Mouse (Mus musculus) mesoderm, embryonic 11.5 days (tissue): ENCODE measurements around the gene Adgb.

Source experiments
- DNase-seq: peaks from one replicate; pipeline ENCODE4 v3.0.0-alpha.2; 2012; ENCODE audit warnings: low read depth, low spot score

Gene Adgb

DNA sequence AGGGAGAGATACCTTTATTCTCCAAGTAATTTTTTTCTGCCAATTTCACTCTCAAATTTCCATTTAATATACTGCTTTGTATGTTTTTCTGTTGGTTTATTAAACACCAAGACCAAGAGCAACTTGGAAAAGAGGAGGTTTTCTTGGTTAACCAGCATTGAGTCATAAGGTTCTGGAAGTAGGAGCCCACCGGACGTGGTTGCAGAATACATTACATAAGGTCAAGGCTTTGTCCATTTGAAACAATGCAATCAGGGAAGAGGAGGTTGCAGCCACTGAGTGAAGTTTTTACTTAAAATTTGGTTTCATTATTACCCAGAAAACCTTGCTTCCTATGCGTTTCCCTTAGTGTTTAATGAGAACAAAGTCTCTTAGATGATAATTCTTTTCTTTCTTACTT, 119.9 kb downstream of the Adgb start:
- no peak for DNase-seq

DNA sequence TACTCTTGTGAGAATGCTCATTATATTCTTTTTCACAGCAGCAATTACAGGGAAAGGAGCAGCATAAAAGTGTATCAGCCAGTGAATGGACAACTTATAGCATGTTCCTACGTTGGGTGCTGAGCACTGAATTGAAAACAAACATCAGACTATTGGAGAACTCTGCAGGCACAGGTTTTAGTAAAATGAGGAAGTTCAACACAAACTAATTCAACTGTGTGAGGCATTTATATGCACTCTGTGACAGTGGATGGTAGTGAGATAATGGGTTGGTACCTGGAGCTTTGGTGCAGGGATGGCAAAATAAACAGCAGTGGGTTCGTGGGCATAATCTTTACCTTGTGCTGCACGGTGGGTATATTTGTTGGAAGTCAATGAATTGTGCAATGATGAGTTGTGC, 121.6 kb downstream of the Adgb start:
- DNase-seq = no peak

DNA sequence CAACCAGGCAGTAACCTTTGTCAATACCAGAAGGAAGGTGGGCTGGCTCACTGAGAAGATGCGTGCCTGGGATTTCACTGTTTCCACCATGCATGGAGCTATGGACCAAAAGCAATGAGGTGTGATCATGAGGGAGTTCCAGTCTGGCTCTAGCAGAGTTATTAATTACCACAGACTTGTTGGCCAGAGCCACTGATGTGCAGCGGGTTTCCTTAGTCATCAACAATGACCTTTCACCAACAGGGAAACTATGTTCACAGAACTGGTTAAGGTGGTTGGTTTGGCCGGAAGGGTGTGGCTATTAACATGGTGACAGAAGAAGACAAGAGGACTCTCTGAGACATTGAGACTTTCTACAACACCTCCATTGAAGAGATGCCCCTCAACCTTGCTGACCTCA, 128.2 kb downstream of the Adgb start:
- no peak for DNase-seq

DNA sequence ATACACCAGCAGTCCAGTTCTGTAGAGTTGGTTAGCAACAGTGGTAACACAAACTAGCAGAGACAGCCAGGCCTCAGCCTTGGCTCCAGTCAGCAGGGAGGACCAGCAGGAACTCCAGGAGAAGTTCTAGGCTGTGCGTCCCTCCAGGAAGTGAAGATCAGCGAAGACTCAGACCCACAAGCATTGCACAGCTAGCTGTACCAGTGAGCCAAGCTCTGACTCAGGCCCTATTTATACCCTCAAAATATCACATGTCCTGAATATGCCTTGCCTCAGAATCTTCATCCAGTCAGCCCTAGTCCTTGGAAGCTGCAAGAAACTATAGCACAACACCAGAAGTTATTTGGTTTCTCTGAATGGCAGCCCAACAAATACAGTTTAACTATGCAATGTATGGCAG, 146.6 kb downstream of the Adgb start:
- DNase-seq = no peak

DNA sequence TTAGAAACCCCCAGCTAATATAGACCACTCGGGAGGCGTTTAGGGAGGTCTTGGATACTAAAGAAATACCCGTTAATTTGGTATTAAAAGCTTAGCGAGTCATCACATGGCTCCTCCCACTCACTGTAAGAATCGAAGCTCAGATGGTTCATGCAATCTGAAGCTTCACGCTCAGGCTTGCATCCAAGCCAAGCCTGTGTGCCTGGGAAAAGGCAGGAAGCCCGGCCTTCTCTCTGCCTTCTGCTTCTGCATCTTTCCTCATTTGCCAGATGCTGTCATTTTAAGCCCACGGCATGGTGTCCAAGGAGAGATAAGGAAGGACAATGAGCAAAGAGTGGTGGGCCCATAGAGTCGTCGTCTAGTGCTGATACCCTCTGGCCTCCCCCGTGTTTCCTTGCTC, 149.2 kb downstream of the Adgb start:
- no peak for DNase-seq

DNA sequence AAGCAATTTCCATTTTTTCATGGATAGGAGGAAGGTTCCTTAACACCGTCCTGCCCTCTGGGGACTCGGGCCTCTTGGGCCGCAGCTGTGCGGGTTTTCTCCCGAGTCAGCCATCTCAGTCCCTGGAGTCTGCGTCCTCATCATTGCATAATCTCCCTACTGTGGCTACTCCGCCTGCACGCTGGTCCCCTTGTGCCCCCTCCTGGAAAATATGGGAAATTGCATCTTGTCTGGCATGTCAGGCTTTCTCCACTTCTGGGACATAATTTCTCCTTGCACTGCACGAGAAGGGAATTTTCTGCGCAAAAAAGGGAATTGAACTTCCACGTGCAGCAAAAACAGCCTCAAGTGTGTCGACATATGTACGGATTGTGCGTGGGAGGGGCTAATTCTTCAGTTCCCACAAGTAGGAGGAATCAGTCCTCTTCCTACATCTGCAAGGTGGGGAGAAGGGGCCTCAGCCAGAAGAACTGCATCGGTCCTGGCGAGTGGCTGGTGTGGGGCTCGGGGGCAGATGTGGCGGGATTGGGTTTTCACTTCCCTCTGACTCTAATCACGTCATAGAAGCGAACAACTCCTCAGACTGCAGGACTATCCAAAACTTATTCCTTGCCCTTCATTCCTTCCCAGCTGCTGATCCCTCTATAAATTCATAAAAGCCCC, 150.9 kb downstream of the Adgb start:
- peak; percentile 85 for DNase-seq

DNA sequence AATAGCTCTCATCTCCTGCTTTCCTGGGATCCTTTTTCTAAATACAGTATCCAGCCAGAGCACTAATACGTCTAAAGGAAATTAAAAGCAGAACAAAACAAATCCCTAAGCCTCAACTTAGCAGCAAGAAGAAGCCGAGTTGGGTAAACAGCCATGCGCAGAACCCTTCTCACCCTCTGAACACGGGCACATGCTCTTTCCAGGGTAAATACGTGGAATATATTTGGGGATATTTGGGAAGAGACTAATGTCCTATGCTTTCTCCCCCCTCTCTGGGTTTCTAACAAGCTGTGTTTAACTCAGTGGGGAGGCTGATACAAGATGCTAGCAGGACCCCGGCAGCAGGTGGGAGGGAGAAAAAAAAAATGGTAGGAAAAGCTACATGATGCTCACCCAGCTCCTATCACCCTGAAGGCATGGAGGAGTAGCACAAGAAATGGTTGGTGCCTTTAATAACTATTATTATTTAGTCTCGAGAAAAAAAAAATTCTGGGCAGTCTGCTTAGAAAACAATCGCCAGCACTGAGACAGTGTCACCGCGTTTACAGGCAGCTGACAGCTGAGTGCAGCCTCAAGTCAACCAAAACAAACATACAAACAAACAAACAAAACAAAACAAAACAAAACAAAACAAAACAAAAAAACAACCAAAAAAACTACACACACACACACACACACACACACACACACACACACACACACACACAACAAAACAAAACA, 151.6 kb downstream of the Adgb start:
- DNase-seq = no peak

DNA sequence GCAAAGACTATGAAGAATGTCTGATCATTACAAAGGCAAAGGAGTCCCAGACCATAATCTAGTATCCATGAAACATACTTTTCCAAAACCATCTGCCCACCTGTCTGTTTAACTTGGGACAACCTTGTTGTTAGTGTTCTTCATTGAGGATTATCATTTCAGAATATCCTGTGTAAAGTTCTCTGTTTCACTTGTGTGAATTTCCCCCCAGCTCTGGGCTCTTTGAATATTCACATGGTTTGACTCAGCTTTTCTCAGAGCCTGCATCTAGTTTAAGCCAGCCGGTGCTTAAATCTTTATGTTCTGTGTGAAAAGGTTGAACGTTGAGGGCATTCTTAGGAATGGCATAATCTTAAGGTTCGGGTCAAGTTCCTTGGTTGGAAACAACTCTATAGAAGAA, 154.0 kb downstream of the Adgb start:
- no peak for DNase-seq

DNA sequence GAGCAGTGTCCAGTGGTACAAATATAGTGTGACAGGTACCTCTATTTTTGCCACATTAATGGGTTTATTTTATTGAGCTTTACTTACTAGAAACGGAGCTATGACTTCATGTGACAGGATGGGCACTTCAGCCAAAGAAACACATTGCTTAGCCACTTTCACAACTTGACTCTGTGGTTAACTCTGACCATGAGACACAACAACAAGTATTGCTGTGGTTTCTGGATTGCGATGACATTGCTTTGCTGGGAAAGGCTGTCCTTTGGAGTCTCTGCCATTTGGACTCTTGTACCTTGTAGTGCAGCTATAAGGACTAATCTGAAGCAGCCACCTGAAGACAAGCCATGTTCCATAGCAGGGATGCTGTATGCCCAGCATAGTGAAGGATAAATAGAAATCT, 156.5 kb downstream of the Adgb start:
- no peak for DNase-seq

DNA sequence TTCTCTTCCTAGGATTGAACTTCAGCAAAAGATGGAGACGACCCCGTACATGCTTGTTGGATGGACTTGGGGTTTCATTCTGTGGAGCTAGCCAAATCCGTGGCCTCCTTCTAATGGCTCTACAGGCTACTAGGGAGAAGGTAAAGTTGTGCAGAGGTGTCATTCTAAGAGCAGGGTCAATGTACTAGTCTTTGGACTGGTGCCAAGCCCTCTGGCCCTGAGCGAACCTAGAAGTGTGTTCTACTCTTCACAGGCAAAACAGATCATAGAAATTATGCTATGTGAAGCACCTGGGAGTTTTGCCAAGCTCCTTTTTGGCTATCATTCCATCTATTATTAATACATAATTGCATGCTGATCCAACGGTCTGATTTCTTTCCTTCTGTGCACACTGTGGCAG, 157.6 kb downstream of the Adgb start:
- DNase-seq = no peak

DNA sequence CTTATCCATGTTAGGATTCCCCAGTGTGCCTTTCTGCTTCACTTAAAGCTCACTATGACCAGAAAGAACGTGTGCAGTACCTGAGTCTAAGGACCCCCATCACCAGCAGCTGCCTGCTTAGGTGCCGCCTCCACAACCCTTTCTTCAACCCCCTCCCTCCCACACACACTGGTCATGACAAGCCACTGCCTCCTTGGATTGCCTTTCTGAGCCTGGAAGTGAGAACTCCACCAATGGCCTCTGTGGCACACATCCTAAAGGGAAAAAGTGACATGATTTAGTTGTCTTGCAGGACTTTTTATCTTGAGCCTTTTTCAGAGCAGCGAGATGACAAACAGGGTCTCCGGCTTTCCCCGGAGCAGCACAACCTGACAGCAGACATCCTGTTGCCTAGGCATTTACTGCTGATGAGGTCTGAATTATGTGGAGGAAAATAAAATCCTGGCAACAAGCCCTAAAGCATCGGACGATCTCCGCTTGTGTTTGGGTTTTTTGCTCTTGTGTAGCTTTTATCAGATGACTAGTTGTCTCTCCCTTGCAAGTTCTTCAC, 162.2 kb downstream of the Adgb start:
- DNase-seq = no peak

DNA sequence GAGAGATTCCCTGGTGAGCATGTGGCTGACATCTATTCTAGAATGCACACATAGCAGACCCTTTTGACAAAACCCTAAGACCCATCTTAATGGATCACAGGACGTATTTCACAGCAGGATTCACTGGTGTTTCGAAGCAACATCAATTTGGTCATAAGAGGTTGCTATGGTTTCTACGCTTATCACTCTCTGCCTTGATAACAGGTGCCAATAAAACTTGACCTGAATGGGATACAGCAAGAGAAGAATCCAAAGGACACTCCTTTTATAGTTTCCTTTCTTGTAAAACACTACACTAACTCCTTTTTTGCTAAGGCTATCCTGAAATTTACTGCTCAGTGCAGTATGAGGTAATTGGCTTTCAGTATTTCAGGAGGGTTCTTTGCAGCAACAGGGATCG, 163.1 kb downstream of the Adgb start:
- no peak for DNase-seq

DNA sequence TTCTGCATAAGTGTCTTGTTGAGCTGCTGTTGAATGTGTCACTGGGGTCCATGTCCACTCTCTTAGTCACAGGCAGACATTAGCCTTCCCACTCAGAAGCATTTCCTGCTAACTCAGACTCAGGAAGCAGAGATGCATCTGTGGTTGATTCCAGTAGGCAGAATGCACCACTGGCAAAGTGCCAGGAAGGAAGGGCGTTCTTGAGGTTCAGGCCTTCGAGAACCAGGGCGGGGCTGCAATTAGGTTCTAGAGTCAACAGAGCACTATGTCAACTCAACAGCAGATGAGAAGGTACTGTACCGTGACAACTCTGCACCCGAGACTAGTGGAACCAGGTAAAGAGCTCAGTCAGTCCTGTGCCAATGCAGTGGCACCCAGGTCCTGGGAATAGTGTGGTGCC, 164.7 kb downstream of the Adgb start:
- no peak for DNase-seq

DNA sequence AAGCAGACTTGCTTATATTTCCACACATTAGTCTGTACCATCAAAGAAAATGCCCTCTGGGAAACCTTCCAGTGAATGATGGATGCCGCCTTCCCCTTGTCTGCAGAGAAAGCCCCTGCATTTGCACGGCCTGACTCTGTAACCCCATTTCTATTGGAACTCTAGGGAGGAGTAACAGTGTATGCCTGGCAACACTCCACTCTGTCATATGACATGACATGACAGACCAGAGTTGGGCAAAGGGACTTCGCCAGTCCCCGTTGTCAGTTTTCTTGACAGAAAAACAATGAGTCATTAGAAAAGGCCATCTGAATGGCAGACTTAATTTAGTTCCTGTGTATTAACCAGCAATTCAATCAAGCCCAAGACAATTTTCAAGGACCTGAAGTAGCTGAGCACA, 167.8 kb downstream of the Adgb start:
- no peak for DNase-seq

DNA sequence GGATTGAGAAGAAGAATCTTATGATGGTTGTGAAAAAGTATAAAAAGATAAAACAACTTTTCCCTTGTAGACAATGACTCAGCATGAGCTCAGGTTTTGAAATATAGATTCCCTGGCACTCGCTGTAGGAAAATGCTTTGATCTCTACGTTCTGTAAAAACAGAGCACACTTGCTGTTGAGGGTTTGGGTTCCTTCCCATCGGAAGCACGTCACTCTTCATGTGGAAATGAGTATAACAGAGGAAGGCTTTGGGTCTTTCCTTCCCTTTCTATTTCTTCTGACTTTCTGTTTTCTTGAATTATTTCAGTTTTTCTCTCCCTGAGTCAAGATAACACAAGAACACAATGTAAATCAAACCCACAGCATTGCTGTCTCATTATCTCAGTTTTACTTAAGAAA, 170.4 kb downstream of the Adgb start:
- peak; percentile 23 for DNase-seq

DNA sequence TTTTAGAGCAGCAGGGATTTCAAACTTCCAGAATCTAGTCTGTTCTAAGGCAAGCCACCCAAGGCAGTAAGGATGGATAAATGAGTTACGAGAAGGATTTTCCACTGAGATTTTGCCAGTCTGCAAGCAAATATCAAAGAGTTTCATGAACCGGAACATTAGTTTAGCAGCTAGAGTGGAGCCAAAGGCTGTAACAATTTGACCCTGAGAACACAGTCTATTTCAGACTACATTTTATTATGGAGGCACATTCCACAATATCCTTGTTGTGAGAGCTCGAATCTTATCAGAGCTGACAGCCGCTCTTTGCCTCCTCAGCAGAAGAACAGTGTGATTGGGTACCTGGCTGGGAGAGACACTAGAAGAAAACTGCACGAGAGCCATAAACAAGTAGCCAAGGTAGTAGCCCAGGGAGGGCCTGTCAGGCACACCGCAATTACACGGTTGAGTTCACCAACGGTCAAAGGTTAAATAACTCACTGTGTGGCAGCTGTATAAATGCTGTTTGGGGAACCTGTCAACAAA, 171.1 kb downstream of the Adgb start:
- peak; percentile 81 for DNase-seq

DNA sequence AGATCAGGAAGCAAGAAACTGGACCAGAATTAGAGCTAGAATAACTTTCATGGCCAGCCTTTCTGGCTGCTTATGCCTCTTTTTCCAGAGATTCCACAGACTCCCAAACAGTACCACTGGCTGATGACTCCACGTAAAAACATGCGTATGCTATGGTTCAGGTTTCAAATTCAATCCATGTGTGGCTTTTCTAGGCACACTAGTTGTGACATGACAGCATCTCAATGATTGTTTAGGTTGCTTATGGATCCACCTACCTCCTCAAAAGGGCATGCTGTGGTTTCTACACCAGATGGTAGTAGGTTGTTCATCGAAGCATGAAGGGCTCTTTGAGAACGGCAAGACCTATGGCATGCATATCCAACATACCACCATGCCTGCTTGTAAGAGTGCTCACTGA, 172.1 kb downstream of the Adgb start:
- no peak for DNase-seq

DNA sequence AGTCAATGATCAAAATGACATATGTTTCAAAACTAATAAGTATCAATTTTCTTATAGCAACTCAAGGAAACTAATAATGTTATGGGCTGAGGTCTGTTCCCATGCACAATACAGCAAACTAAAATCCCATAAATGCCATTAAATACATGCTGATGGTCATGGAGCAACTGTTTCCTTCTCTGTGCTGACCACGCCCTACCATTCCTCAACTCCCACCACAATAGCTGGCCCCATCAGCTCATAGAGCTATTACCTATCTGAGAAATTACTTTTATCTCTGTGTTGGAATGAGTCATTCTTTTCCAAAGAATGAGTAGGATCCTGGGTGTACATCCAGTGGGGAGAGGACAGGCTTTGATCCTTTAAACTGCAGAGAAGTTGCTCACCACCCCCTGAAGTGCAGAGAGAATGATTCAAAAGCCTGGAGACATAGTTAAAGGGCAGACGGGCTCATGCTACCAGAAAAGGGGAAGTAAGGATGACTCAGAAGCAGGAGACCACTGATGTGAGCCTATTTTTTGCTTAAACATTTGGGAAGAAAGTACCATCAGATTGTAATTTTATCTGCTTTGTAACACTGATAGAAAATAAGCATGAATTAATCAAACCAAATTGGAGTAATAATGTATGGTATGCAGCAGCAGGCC, 184.8 kb downstream of the Adgb start:
- DNase-seq = no peak
